Mouse (Mus musculus) ES-E14 (cell line): Measurements from ENCODE around the gene Frs2. TPM values are rescaled to one million over a fixed set of nuclear protein-coding genes. Genes with fewer than 3 reads are reported as not detected.
"Not testable (repeated sequence)": the region's sequence is repeated elsewhere in the genome, so short reads cannot be mapped to it uniquely, and the experiment has no call there.

ENCODE experiments used
- DNase-seq: peaks from one replicate; pipeline ENCODE4 v3.0.0-alpha.2; 2013; ENCODE audit warnings: low read depth, low spot score
- H3K27ac ChIP-seq: 2 replicates; pipeline ENCODE4 v1.5.1; 2012; ENCODE audit warnings: low read depth, mild to moderate bottlenecking, low read length, moderate library complexity, mixed read lengths; ENCODE audit not compliant: poor library complexity, insufficient read depth, severe bottlenecking
- H3K36me3 ChIP-seq: 2 replicates; pipeline ENCODE4 v1.6.1; 2012; ENCODE audit warnings: mild to moderate bottlenecking, low read length, moderate library complexity, mixed read lengths; ENCODE audit not compliant: control insufficient read depth, poor library complexity, insufficient read depth, severe bottlenecking
- H3K4me1 ChIP-seq, 2 experiments: fragments of 150-350 bp in 1 of 2; sonication (generic) in 1 of 2; 2 replicates each; pipeline ENCODE4 v1.6.1; 2012; ENCODE audit warnings: low read length in 2 of 2, mild to moderate bottlenecking in 1 of 2, mixed read lengths in 1 of 2; ENCODE audit not compliant: control insufficient read depth in 2 of 2, insufficient read depth in 2 of 2, poor library complexity in 1 of 2
- H3K4me3 ChIP-seq, 2 experiments: fragments of 150-350 bp in 1 of 2; sonication (generic) in 1 of 2; 2 replicates each; pipeline ENCODE4 v1.5.1; 2012; ENCODE audit warnings: low read length in 2 of 2, low read depth in 1 of 2, mild to moderate bottlenecking in 1 of 2, mixed read lengths in 1 of 2; ENCODE audit not compliant: insufficient read depth in 1 of 2, poor library complexity in 1 of 2, severe bottlenecking in 1 of 2
- H3K9ac ChIP-seq: 2 replicates; pipeline ENCODE4 v1.6.1; 2012; ENCODE audit warnings: low read depth, mild to moderate bottlenecking, low read length, mixed read lengths; ENCODE audit not compliant: poor library complexity, insufficient read depth, severe bottlenecking
- H3K9me3 ChIP-seq: fragments of 150-350 bp; sonication (generic); 2 replicates; pipeline ENCODE4 v1.6.1; 2012; ENCODE audit warnings: low read depth, mild to moderate bottlenecking, low read length; ENCODE audit not compliant: control insufficient read depth, insufficient read depth
- CHD2 ChIP-seq: IDR thresholded peaks from 2 replicates; pipeline ENCODE4 v1.6.1; 2014; ENCODE audit warnings: mild to moderate bottlenecking, low read depth, low read length, inconsistent platforms
- HCFC1 ChIP-seq: IDR thresholded peaks from 2 replicates; pipeline ENCODE4 v1.6.1; 2012; ENCODE audit warnings: low read length, inconsistent platforms, borderline replicate concordance; ENCODE audit not compliant: insufficient read depth
- MAFK ChIP-seq: IDR thresholded peaks from 2 replicates; pipeline ENCODE4 v1.6.1; 2014; ENCODE audit warnings: mild to moderate bottlenecking, low read depth, low read length, inconsistent platforms; ENCODE audit not compliant: insufficient read depth
- ZC3H11A ChIP-seq: IDR thresholded peaks from 2 replicates; pipeline ENCODE4 v1.6.1; 2012; ENCODE audit warnings: low read depth, mild to moderate bottlenecking, inconsistent platforms, low read length, borderline replicate concordance
- ZNF384 ChIP-seq: IDR thresholded peaks from 2 replicates; pipeline ENCODE4 v1.6.1; 2012; ENCODE audit warnings: low read depth, low read length, inconsistent platforms
- in situ Hi-C, 2 experiments: fragments of 600-800 bp; cut with MboI; formaldehyde crosslinking; loops; one replicate each; pipeline ENCODE4 v1.15.1; 2025; ENCODE audit warnings: low sequenced_read_pairs in 2 of 2, inconsistent platforms in 1 of 2; ENCODE audit not compliant: unreplicated experiment in 2 of 2
- total RNA-seq: library from RNA; depleted of rRNA; stranded (reverse); fragments of 300-350 nt; gene quantifications from 2 replicates; pipeline ENCODE4 v1.2.3, GENCODE M21; 2012

The Frs2 gene
- total RNA-seq, 1 experiment, result 17.3 TPM

DNA sequence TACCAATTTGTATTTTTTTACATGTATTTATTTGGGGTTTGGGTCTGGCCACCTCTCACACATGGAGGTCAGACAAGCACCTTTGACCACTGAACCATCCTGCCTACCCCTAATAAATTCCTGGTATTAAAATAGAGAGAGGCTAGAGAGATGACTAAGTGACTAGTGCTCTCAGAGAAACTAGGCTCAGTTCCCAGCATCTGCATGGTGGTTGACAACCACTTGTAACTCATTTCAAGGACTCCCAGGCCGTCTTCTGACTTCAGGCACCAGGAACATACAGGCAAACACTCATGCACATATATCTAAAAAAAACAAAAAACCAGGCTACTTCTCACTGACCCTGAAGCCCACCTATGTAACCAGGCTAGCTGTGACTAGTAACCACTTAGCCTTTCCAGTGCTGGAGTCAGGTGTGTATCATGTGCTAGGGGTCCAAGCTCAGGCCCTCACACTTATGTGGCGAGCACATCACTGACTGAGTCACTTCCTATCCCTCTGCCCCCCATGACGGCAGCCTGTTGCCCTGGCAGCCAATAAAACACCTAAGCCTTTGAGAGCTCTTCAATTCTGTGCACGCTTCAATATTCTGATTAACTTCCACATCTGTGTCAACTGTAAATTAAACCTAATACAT, 98.3 kb downstream of the Frs2 start:
- no peaks in the 10 kb centered on the region for H3K9me3 ChIP-seq
- no peak for TF ChIP-seq ZNF384
- no peak for TF ChIP-seq ZC3H11A
- TF ChIP-seq CHD2, result no peak
- TF ChIP-seq MAFK, result no peak
- TF ChIP-seq HCFC1, result no peak
- in situ Hi-C loops, result loop anchor here in 1 of 2 experiments (25.0 kb wide), 1 partner anchor 1638 kb away; no protein-coding TSS in a partner anchor
- H3K4me3 ChIP-seq, result no peak overlapping the region
- no peak for DNase-seq
- H3K27ac ChIP-seq, result no peak overlapping the region
- peaks cover 3 to 5% of the 10 kb centered on the region in 2 experiments; a peak in 3 of 4 replicates for H3K4me1 ChIP-seq
- peaks cover 49% of the 10 kb centered on the region for H3K36me3 ChIP-seq
- no peak overlapping the region for H3K9ac ChIP-seq

DNA sequence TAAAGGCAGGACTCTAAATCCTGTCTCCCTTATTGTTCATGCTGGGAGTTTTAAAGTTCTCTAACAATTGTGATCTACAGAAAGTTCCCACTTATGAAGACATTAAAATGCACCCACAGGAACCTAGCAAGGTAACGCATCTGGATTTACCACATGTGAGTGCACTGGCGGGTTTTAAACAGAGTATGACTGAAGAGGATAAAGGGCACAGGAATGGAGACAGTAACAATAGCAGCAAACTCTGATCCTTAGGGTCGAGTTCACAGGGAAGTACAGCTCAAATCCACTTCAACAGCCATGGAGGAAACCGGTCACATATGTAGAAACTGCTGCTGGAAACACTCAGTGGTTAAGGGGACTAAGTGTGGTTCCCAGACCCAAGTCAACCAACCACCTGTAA, 99.1 kb downstream of the Frs2 start:
- in situ Hi-C loops, result no loop called here
- H3K9me3 ChIP-seq, result no peaks in the 10 kb centered on the region
- peaks cover 42% of the 10 kb centered on the region for H3K36me3 ChIP-seq
- no peak overlapping the region for H3K9ac ChIP-seq
- DNase-seq, result no peak
- H3K4me3 ChIP-seq, result no peak overlapping the region
- peaks cover 3 to 6% of the 10 kb centered on the region in 2 experiments; a peak in 3 of 4 replicates for H3K4me1 ChIP-seq
- TF ChIP-seq MAFK, result no peak
- no peak for TF ChIP-seq HCFC1
- TF ChIP-seq ZNF384, result no peak
- TF ChIP-seq ZC3H11A, result no peak
- no peak for TF ChIP-seq CHD2
- no peak overlapping the region for H3K27ac ChIP-seq

DNA sequence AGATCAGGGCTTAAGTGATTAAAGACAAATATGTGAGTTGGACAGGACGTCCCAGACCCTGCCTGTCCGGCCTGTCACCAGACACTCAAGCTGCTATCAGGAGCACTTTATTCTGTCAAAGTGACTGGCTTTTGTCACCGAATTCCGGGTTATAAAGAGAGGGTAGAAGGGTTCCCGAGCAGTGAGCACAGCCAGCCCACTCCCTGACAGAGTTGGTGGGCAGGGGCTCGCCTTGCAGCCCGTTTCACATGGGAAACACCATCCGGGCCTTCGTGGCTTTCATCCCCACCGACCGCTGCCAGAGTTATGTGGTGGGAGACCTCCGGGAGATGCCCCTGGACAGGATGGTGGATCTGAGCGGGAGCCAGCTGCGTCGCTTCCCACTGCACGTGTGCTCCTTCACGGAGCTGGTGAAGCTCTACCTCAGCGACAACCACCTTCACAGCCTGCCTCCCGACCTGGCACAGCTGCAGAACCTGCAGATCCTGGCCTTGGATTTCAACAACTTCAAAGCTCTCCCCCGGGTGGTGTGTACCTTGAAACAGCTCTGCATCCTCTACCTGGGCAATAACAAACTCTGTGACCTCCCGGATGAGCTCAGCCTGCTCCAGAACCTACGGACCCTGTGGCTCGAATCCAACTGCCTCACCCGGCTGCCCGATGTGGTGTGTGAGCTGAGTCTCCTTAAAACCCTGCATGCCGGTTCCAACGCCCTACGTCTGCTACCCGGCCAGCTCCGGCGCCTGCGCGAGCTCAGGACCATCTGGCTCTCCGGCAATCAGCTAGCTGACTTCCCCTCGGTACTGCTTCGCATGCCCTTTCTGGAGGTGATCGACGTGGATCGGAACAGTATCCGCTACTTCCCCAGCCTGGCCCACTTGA, 102.9 kb downstream of the Frs2 start, which contains the start of gene Lrrc10:
Gene Lrrc10, plus strand, starts transcription at position 167 of the 882 bp plus-strand sequence.
- Histone ChIP-seq H3K36me3 (peaks cover 11% of the 10 kb centered on the region), H3K9ac (peak within 1 kb of the TSS; percentile 63; the same call in 1 of the 2 replicates), H3K4me3 (peak within 1 kb of the TSS; percentile 9 to 39; a peak in 3 of 4 replicates), H3K27ac (no peak within 1 kb of the TSS), H3K4me1 (peaks cover 7 to 10% of the 10 kb centered on the region in 2 experiments), H3K9me3 (no peaks in the 10 kb centered on the region)
- DNase-seq, result no peak
- no peak for TF ChIP-seq ZNF384
- no peak for TF ChIP-seq ZC3H11A
- TF ChIP-seq CHD2, result no peak
- TF ChIP-seq MAFK, result no peak
- TF ChIP-seq HCFC1, result no peak
- in situ Hi-C loops, result no loop called here

DNA sequence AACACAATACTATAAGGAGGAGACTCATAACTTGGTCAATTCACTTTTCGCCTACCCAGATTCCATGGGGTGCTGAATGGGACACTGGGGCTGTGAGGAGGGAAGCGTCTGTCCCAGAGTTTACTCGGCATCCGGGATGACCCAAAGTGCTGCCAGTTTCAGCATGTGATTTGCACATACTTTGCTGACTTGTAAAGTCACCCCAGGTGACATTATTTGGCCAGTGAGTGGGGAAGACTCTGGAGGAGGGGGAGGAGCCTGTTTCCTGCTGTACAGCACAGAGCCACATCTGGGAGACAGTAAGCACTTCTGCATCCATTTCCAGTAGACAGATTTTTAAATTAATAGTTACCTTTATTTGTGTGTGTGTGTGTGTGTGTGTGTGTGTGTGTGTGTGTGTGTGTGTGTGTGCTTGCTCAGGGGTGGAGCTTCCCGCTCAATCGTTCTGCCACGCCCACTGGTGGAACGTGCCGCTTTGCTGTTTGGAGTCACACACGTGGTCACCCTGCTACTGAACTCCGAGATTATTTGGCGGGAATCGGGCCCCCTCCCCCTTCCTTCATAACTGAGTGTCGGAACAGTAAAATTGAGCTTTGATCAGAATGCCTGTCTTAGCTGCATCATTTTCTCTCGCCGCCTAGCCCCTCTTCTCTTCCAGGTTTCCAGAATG, 104.7 kb downstream of the Frs2 start:
- in situ Hi-C loops, H3K9me3 ChIP-seq, DNase-seq, H3K27ac ChIP-seq, H3K36me3 ChIP-seq: not testable (repeated sequence)
- Histone ChIP-seq H3K9ac (peak overlapping the region; percentile 63; the same call in 1 of the 2 replicates), H3K4me1 (peaks cover 7 to 10% of the 10 kb centered on the region in 2 experiments), H3K4me3 (peak overlapping the region in 1 of 2 experiments; percentile 39; a peak in 2 of 4 replicates)
